Mouse (Mus musculus) cerebellum, adult 2 months (tissue): ENCODE data around the gene Gm14391.

Experiments
- CTCF ChIP-seq: fragments of 200-500 bp; IDR thresholded peaks from 2 replicates; pipeline ENCODE4 v1.5.1; 2011; ENCODE audit warnings: low read depth, mild to moderate bottlenecking, control low read depth, low read length, moderate library complexity, borderline replicate concordance; ENCODE audit not compliant: insufficient read depth
- POLR2A ChIP-seq: fragments of 200-500 bp; IDR thresholded peaks from 2 replicates; pipeline ENCODE4 v1.6.1; 2011; ENCODE audit warnings: low read length, control low read depth, borderline replicate concordance; ENCODE audit not compliant: insufficient read depth

GRCm38 (mm10) chr2:175156696-175157095 lies 50.0 kb downstream of the Gm14391 start:
- TF ChIP-seq CTCF (no peak), POLR2A (no peak)
